Mouse (Mus musculus) stomach, embryonic 16.5 days (tissue): ENCODE data around the gene Mlc1. TPM values are rescaled to one million over a fixed set of nuclear protein-coding genes. Genes with fewer than 3 reads are reported as not detected.
A peak's percentile ranks its signal among the peaks of the same experiment; 100 is the strongest.

ENCODE experiments used
- ATAC-seq: fragments of 200-750 bp; cut with Nextera tagmentation; 2 replicates; pipeline ENCODE4 v1.8.0; 2017; ENCODE audit warnings: moderate number of reproducible peaks, moderate TSS enrichment; ENCODE audit not compliant: insufficient read depth, low FRiP score
- H3K27ac ChIP-seq: fragments of 300-500 bp; sonication (generic); 2 replicates; pipeline ENCODE4 v1.5.1; 2014; ENCODE audit warnings: low read length
- H3K27me3 ChIP-seq: fragments of 300-500 bp; sonication (generic); 2 replicates; pipeline ENCODE4 v1.6.1; 2014; ENCODE audit warnings: low read length, control low read depth, mixed read lengths; ENCODE audit not compliant: control insufficient read depth, insufficient read depth
- H3K36me3 ChIP-seq: fragments of 300-500 bp; sonication (generic); 2 replicates; pipeline ENCODE4 v1.6.1; 2014; ENCODE audit warnings: low read length; ENCODE audit not compliant: control insufficient read depth, insufficient read depth
- H3K4me1 ChIP-seq: fragments of 300-500 bp; sonication (generic); 2 replicates; pipeline ENCODE4 v1.6.1; 2014; ENCODE audit warnings: low read length, control low read depth, mixed read lengths; ENCODE audit not compliant: control insufficient read depth, insufficient read depth
- H3K4me2 ChIP-seq: fragments of 300-500 bp; sonication (generic); 2 replicates; pipeline ENCODE4 v1.6.1; 2014; ENCODE audit warnings: low read depth, low read length, mixed read lengths
- H3K4me3 ChIP-seq: fragments of 300-500 bp; sonication (generic); replicated peaks from 2 replicates; pipeline ENCODE4 v1.5.1; 2014; ENCODE audit warnings: mild to moderate bottlenecking, low read length
- H3K9ac ChIP-seq: fragments of 300-500 bp; sonication (generic); 2 replicates; pipeline ENCODE4 v1.6.1; 2014; ENCODE audit warnings: low read length
- H3K9me3 ChIP-seq: fragments of 300-500 bp; sonication (generic); replicated peaks from 2 replicates; pipeline ENCODE4 v1.6.1; 2016; ENCODE audit warnings: low read length, control low read depth; ENCODE audit not compliant: control insufficient read depth
- WGBS: fragments of 180-500 bp; shearing (Covaris S2); extraction: QIAGEN DNeasy Blood & Tissue Kit; methylation state at CpG from one replicate; pipeline ENCODE4 v1.1.7; 2014; 5-methylcytosine and 5-hydroxymethylcytosine counted together
- polyA plus RNA-seq: library from polyadenylated mRNA; unstranded; fragments of >200 nt; fragmentation: Nextera tagmentation; extraction: Ambion mirVana; gene quantifications from 2 replicates; pipeline ENCODE4 v1.2.1, GENCODE M21; 2015

Mlc1 gene
- polyA plus RNA-seq, 1 experiment from 2014 or later = not detected

GRCm38 (mm10) chr15:88921131-88921991, 57.4 kb downstream of the Mlc1 start:
- H3K36me3 ChIP-seq = no peaks in the 10 kb centered on the region
- no peak overlapping the region for H3K4me3 ChIP-seq
- H3K27ac ChIP-seq = no peak overlapping the region
- 23% methylated on average over 12 of the region's 12 CpGs for WGBS
- peak overlapping the region; percentile 51; the same call in 1 of the 2 replicates for H3K9ac ChIP-seq
- H3K4me2 ChIP-seq = no peak overlapping the region
- peak; percentile 70; the same call in 1 of the 2 replicates for ATAC-seq
- no peaks in the 10 kb centered on the region for H3K9me3 ChIP-seq
- no peaks in the 10 kb centered on the region for H3K27me3 ChIP-seq
- H3K4me1 ChIP-seq = no peaks in the 10 kb centered on the region

DNA sequence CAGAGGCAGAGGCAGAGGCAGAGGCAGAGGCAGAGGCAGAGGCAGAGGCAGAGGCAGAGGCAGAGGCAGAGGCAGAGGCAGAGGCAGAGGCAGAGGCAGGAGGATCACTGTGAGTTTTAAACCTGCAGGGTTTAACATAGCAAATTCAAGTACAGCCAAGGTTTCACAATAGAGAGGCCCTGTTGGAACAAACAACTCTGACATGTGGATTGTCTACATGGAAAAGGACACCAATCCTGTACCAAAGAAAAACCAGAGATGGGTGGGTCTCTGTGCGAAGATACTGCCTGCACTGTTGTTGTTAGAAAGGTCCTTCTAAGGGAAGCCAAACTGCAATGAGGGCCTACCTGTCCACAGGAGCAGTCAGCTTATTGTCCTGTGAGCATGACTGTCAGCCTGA, 58.7 kb downstream of the Mlc1 start:
- no peaks in the 10 kb centered on the region for H3K36me3 ChIP-seq
- H3K27ac ChIP-seq = no peak overlapping the region
- no peak overlapping the region for H3K4me2 ChIP-seq
- 90% methylated on average over 1 of the region's 1 CpGs for WGBS
- ATAC-seq = no peak
- H3K27me3 ChIP-seq = no peaks in the 10 kb centered on the region
- no peak overlapping the region for H3K4me3 ChIP-seq
- no peaks in the 10 kb centered on the region for H3K4me1 ChIP-seq
- H3K9me3 ChIP-seq = no peaks in the 10 kb centered on the region
- H3K9ac ChIP-seq = no peak overlapping the region

DNA sequence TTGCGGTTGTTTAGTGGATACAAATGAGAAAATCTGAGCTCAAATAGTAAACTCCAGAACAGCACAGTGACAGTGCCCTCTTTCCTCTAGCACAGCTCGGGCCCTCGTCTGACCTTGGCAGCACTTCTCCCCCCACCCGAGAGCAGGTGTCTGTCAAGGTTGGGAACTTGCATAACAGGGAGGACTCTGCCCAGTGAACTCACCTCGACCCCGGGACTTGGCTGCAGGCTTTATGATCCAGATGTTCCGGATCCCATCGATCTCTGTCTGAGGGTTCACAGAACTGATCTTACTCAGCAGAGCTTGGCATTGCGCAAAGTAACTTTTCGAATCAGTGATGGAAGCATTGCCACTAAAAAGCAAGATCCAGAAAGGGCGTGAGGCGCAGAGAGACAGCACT, 59.5 kb downstream of the Mlc1 start:
- no peak for ATAC-seq
- Histone ChIP-seq H3K4me2 (no peak overlapping the region), H3K27ac (no peak overlapping the region), H3K27me3 (no peaks in the 10 kb centered on the region), H3K4me3 (no peak overlapping the region), H3K4me1 (no peaks in the 10 kb centered on the region), H3K36me3 (no peaks in the 10 kb centered on the region), H3K9me3 (no peaks in the 10 kb centered on the region), H3K9ac (no peak overlapping the region)
- 63% methylated on average over 12 of the region's 12 CpGs for WGBS

DNA sequence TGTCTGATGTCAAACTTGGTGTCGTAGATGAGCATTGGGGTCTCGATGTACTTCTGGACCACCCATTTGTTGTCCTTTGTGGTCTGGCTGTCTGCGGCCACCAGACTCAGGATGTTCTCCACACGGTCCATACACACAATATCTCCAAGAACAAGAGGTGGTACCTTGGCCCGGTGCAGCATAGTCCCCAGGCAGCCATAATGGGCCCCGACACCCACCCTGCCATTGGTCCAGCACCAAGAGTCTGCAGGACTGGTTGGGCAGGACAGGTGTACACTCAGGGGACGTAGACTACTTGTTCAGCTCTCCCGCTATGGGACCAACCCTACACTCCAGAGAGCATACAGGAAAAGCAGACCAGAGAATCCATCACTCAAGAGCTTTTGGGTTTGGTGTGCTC, 61.7 kb downstream of the Mlc1 start:
- 93% methylated on average over 8 of the region's 8 CpGs for WGBS
- H3K36me3 ChIP-seq = no peaks in the 10 kb centered on the region
- H3K4me3 ChIP-seq = no peak overlapping the region
- H3K4me2 ChIP-seq = no peak overlapping the region
- H3K9ac ChIP-seq = no peak overlapping the region
- no peaks in the 10 kb centered on the region for H3K9me3 ChIP-seq
- no peaks in the 10 kb centered on the region for H3K4me1 ChIP-seq
- no peaks in the 10 kb centered on the region for H3K27me3 ChIP-seq
- ATAC-seq = no peak
- no peak overlapping the region; the same call in 1 of the 2 replicates for H3K27ac ChIP-seq

GRCm38 (mm10) chr15:88916366-88916765, 62.4 kb downstream of the Mlc1 start:
- H3K27ac ChIP-seq = no peak overlapping the region
- no peaks in the 10 kb centered on the region for H3K27me3 ChIP-seq
- no peak overlapping the region for H3K9ac ChIP-seq
- H3K36me3 ChIP-seq = no peaks in the 10 kb centered on the region
- no peak overlapping the region for H3K4me2 ChIP-seq
- no peak overlapping the region for H3K4me3 ChIP-seq
- no peaks in the 10 kb centered on the region for H3K4me1 ChIP-seq
- no peaks in the 10 kb centered on the region for H3K9me3 ChIP-seq
- ATAC-seq = peak; percentile 58
- WGBS = 47% methylated on average over 3 of the region's 3 CpGs

GRCm38 (mm10) chr15:88915046-88915445, 63.8 kb downstream of the Mlc1 start:
- Histone ChIP-seq H3K4me2 (no peak overlapping the region), H3K4me1 (no peaks in the 10 kb centered on the region), H3K36me3 (no peaks in the 10 kb centered on the region), H3K9ac (no peak overlapping the region), H3K27ac (no peak overlapping the region), H3K9me3 (no peaks in the 10 kb centered on the region), H3K4me3 (no peak overlapping the region), H3K27me3 (no peaks in the 10 kb centered on the region)
- 92% methylated on average over 7 of the region's 7 CpGs for WGBS
- ATAC-seq = no peak

- no peak overlapping the region for H3K4me3 ChIP-seq
- no peaks in the 10 kb centered on the region for H3K9me3 ChIP-seq
- no peak overlapping the region for H3K4me2 ChIP-seq
- no peak for ATAC-seq
- no peaks in the 10 kb centered on the region for H3K36me3 ChIP-seq
- no peaks in the 10 kb centered on the region for H3K27me3 ChIP-seq
- H3K4me1 ChIP-seq = no peaks in the 10 kb centered on the region
- no peak overlapping the region for H3K27ac ChIP-seq
- no peak overlapping the region for H3K9ac ChIP-seq
- WGBS = 74% methylated on average over 4 of the region's 4 CpGs
These were observed 72.5 kb downstream of the Mlc1 start for GRCm38 (mm10) chr15:88906347-88906746.

Other genes starting within 250 kb of the Mlc1 start
- 18.6 and 20.3 TPM in 2 replicates for gene Brd1, start 244.8 kb downstream of the Mlc1 start, polyA plus RNA-seq
- 14.1 and 15.3 TPM in 2 replicates for gene Zbed4, start 227.3 kb downstream of the Mlc1 start, polyA plus RNA-seq
- gene Alg12, start 159.7 kb downstream of the Mlc1 start, polyA plus RNA-seq = 13.1 and 14.0 TPM in 2 replicates
- gene Creld2, start 159.4 kb downstream of the Mlc1 start, polyA plus RNA-seq = 105 and 128 TPM in 2 replicates
- gene Pim3, start 116.8 kb downstream of the Mlc1 start, polyA plus RNA-seq = 58.3 and 59.0 TPM in 2 replicates
- gene Ttll8, start 24.6 kb downstream of the Mlc1 start, polyA plus RNA-seq = not detected in 2 replicates
- gene Mov10l1, start 3.9 kb upstream of the Mlc1 start, polyA plus RNA-seq = not detected in 2 replicates
- 0.40 and 1.2 TPM in 2 replicates for gene Panx2, start 80.7 kb upstream of the Mlc1 start, polyA plus RNA-seq
- 59.9 and 70.2 TPM in 2 replicates for gene Trabd, start 96.1 kb upstream of the Mlc1 start, polyA plus RNA-seq
- gene Selenoo, start 110.1 kb upstream of the Mlc1 start, polyA plus RNA-seq = 13.4 and 15.0 TPM in 2 replicates
- 13.2 and 13.5 TPM in 2 replicates for gene Tubgcp6, start 144.1 kb upstream of the Mlc1 start, polyA plus RNA-seq
- gene Hdac10, start 149.7 kb upstream of the Mlc1 start, polyA plus RNA-seq = 23.7 and 26.0 TPM in 2 replicates
- gene Mapk12, start 161.7 kb upstream of the Mlc1 start, polyA plus RNA-seq = 3.6 and 6.0 TPM in 2 replicates
- gene Mapk11, start 170.6 kb upstream of the Mlc1 start, polyA plus RNA-seq = 5.1 and 6.0 TPM in 2 replicates
- 153 and 178 TPM in 2 replicates for gene Plxnb2, start 201.8 kb upstream of the Mlc1 start, polyA plus RNA-seq
- 13.4 and 15.0 TPM in 2 replicates for gene Dennd6b, start 217.5 kb upstream of the Mlc1 start, polyA plus RNA-seq
- 20.2 and 24.4 TPM in 2 replicates for gene Ppp6r2, start 232.5 kb upstream of the Mlc1 start, polyA plus RNA-seq